Mouse (Mus musculus) kidney, adult 2 months (tissue): ENCODE results near the gene Myo1a.

Source experiments
- CTCF ChIP-seq: fragments of 200-500 bp; conservative IDR thresholded peaks from 2 replicates; pipeline ENCODE4 v1.5.1; 2011; ENCODE audit warnings: low read depth, mild to moderate bottlenecking, control low read depth, low read length, moderate library complexity, mixed read lengths; ENCODE audit not compliant: insufficient read depth, insufficient read length
- POLR2A ChIP-seq: fragments of 200-500 bp; IDR thresholded peaks from one replicate; pipeline ENCODE4 v1.6.1; 2011; ENCODE audit warnings: low read depth, low read length, control low read depth

GRCm38 (mm10) chr10:127755770-127756468 lies 50.9 kb downstream of the Myo1a start:
- TF ChIP-seq POLR2A (no peak), CTCF (no peak)
